Mouse (Mus musculus): ENCODE data around the gene Man2a2. TPM values are rescaled to one million over a fixed set of nuclear protein-coding genes. Genes with fewer than 3 reads are reported as not detected.

Gene Man2a2
- polyA plus RNA-seq (2012; rRNA removed): 167 and 188 TPM in 2 replicates

DNA sequence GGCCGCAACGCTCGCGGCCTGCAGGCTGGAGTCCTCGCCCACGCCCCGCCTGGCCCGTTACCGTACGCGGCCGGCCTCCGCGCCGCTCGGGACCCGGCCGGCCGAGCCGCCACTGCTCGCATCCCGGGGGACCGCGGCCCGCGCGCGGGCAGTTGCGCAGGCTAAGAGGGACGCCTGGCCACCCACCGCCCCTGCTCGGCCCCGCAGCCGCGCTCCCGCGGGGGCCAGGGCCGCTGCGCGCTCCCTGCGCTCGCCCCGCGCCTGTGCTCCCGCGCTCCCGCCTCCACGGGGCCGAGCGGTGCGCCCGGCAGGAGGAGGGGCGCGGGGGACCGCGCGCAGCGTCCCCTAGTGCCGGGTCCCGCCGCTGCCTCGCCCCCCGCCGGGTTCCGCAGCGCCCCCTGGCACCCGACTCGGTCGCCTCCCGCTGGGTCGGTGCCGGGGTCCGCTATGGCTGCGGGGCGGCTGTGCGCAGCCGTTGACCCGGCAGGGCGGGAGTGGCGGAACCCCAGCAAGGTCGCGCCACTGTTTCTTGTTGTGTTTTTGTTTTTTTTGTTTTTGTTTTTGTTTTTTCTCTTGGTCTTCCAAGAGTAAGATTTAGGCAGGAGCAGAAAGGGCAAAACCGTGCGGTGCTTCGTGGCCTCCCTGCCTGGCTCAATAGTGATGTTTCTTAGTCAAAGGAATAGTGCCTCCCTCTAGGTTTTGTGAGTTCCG is at the start of gene Man2a2:
Gene Man2a2, minus strand, starts transcription at position 335 of the 711 bp plus-strand sequence.
- H3K4me3 ChIP-seq (replicated peaks; ENCODE audit: insufficient read depth, low read depth, low read length): peak within 1 kb of the TSS; percentile 87
- DNase-seq: peak; percentile 75 to 80
- H3K4me1 ChIP-seq (ENCODE audit: control insufficient read depth, insufficient read depth, low read length): peaks cover 26% of the 10 kb centered on the region
- WGBS: under 1% methylated on average over 75 of the region's 86 CpGs
- TF ChIP-seq CTCF (IDR thresholded peaks at IDR 0.05; ENCODE audit: borderline replicate concordance, insufficient read depth, low read depth, low read length): peak; percentile 38; the same call in 1 of the 2 replicates
- peak; percentile 45; the same call in 1 of the 2 replicates for TF ChIP-seq POLR2A (IDR thresholded peaks at IDR 0.05; ENCODE audit: borderline replicate concordance, insufficient read depth, low read length)
- no peaks in the 10 kb centered on the region for H3K27me3 ChIP-seq (ENCODE audit: control insufficient read depth, insufficient read depth, low read length)
- H3K27ac ChIP-seq (ENCODE audit: insufficient read depth, low read length): peak within 1 kb of the TSS; percentile 98

DNA sequence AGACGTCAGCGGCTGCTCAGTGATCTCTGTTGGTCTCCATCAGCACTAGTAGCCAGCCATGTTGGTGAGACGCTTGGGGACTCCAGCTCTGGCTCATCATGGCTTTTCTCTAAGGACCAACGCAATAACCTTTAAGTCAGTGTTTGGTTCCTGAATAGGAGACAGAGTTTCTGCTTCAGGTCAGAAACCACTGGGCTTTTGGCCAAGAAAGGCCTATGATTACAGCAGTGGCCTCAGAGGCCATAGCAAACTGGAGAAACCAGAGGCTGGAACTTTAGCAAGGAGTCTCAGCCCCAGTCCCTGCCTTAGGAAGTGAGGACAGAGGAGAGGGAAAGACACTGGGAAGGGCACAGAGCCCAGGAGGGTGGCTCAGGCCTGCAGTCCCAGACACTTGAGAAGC is 49.4 kb upstream of the Man2a2 start:
- H3K4me3 ChIP-seq (replicated peaks; ENCODE audit: insufficient read depth, low read depth, low read length): no peak overlapping the region
- no peak for DNase-seq
- H3K4me1 ChIP-seq (ENCODE audit: control insufficient read depth, insufficient read depth, low read length): no peaks in the 10 kb centered on the region
- 90% methylated on average over 4 of the region's 4 CpGs for WGBS
- no peak for TF ChIP-seq CTCF (IDR thresholded peaks at IDR 0.05; ENCODE audit: borderline replicate concordance, insufficient read depth, low read depth, low read length)
- TF ChIP-seq POLR2A (IDR thresholded peaks at IDR 0.05; ENCODE audit: borderline replicate concordance, insufficient read depth, low read length): no peak
- no peak overlapping the region for H3K27ac ChIP-seq (ENCODE audit: insufficient read depth, low read length)
- no peaks in the 10 kb centered on the region for H3K27me3 ChIP-seq (ENCODE audit: control insufficient read depth, insufficient read depth, low read length)

DNA sequence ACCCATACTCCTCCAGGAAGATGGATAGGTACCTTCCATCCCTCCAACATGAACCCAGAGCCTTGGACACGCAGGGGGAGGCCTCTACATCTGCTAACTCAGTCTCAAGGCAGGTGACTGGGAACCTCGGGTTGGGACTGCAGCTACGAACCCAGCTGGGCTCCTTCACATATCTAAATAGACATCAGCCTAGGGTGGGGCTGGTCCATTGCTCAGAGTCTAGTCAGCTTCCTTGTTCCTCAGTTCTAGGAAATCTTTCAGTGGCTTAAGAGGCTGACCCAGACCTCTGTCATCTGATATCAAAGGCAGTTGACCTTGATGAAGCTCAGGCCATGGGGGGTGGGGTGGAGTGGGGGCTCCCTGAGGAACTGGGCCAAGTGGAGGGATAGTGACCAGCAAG is 48.1 kb upstream of the Man2a2 start:
- TF ChIP-seq POLR2A (IDR thresholded peaks at IDR 0.05; ENCODE audit: borderline replicate concordance, insufficient read depth, low read length) (no peak), CTCF (IDR thresholded peaks at IDR 0.05; ENCODE audit: borderline replicate concordance, insufficient read depth, low read depth, low read length) (no peak)
- no peaks in the 10 kb centered on the region for H3K27me3 ChIP-seq (ENCODE audit: control insufficient read depth, insufficient read depth, low read length)
- 86% methylated on average over 3 of the region's 3 CpGs for WGBS
- H3K4me3 ChIP-seq (replicated peaks; ENCODE audit: insufficient read depth, low read depth, low read length): no peak overlapping the region
- H3K4me1 ChIP-seq (ENCODE audit: control insufficient read depth, insufficient read depth, low read length): no peaks in the 10 kb centered on the region
- no peak overlapping the region for H3K27ac ChIP-seq (ENCODE audit: insufficient read depth, low read length)
- DNase-seq: no peak

DNA sequence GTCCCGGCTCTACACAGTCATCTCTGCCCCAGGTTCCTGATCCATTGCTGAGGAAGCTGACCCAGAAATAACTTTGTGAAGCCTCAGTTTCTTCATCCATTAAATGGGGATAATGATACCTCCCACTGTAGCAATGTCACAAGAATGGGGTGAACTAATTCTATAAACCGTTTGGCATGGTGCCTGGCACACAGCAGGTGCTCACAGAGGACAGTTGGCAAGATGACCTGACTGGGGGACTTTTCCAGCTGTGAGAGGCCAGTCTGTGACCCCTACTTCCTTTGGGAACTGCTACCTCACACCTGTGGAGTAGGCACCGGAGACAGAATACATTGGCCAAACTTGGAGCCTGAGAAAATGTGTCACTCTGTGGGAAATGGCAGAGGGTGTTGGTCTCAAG is 46.9 kb upstream of the Man2a2 start:
- no peak for DNase-seq
- Histone ChIP-seq H3K4me3 (replicated peaks; ENCODE audit: insufficient read depth, low read depth, low read length) (no peak overlapping the region), H3K4me1 (ENCODE audit: control insufficient read depth, insufficient read depth, low read length) (no peaks in the 10 kb centered on the region), H3K27me3 (ENCODE audit: control insufficient read depth, insufficient read depth, low read length) (no peaks in the 10 kb centered on the region), H3K27ac (ENCODE audit: insufficient read depth, low read length) (no peak overlapping the region)
- TF ChIP-seq POLR2A (IDR thresholded peaks at IDR 0.05; ENCODE audit: borderline replicate concordance, insufficient read depth, low read length): no peak
- 52% methylated on average over 3 of the region's 3 CpGs for WGBS

DNA sequence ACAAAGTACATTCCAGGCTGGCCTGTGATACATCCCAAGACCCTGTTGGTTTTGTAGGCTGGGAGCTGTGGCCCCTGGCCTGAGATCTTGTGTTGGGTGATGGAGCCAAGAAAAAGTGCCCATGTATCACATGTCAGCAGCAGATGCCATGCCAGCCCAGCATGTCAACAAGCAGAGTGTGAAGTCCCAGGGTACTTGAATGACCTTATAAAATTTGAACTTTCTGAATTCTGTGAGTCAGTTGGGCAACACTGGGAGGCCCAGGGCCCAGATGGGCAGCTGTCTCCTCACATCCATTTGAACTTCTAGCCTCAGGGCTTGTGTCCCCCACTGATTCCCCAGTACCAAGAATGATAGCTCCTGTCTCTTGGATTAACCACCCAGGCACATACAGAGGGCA is 46.4 kb upstream of the Man2a2 start:
- H3K4me1 ChIP-seq (ENCODE audit: control insufficient read depth, insufficient read depth, low read length): no peaks in the 10 kb centered on the region
- H3K27me3 ChIP-seq (ENCODE audit: control insufficient read depth, insufficient read depth, low read length): no peaks in the 10 kb centered on the region
- DNase-seq: no peak
- no peak overlapping the region for H3K4me3 ChIP-seq (replicated peaks; ENCODE audit: insufficient read depth, low read depth, low read length)
- no peak overlapping the region for H3K27ac ChIP-seq (ENCODE audit: insufficient read depth, low read length)
- no peak for TF ChIP-seq POLR2A (IDR thresholded peaks at IDR 0.05; ENCODE audit: borderline replicate concordance, insufficient read depth, low read length)
- no peak for TF ChIP-seq CTCF (IDR thresholded peaks at IDR 0.05; ENCODE audit: borderline replicate concordance, insufficient read depth, low read depth, low read length)

DNA sequence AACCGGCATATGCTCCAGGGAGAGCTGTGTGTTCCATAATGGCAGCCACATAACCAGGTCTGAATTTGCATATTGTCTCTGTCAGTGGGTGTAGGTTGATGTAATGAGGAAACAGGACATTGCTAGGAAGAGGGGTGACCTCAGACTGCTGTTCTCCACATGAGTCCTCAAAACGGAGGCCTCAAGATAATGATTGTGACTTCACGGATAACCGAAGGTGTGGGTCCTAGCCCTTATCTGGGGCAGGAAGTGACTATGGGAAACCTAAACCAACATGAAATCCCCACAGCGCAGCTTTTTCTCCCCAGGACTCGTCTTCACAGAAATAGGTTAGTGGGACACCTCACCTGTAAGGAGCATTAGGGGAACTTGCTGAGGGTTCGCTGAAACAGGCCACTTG is 45.8 kb upstream of the Man2a2 start:
- WGBS: 92% methylated on average over 7 of the region's 7 CpGs
- TF ChIP-seq POLR2A (IDR thresholded peaks at IDR 0.05; ENCODE audit: borderline replicate concordance, insufficient read depth, low read length) (no peak), CTCF (IDR thresholded peaks at IDR 0.05; ENCODE audit: borderline replicate concordance, insufficient read depth, low read depth, low read length) (no peak)
- H3K4me1 ChIP-seq (ENCODE audit: control insufficient read depth, insufficient read depth, low read length): no peaks in the 10 kb centered on the region
- H3K4me3 ChIP-seq (replicated peaks; ENCODE audit: insufficient read depth, low read depth, low read length): no peak overlapping the region
- no peak overlapping the region for H3K27ac ChIP-seq (ENCODE audit: insufficient read depth, low read length)
- no peaks in the 10 kb centered on the region for H3K27me3 ChIP-seq (ENCODE audit: control insufficient read depth, insufficient read depth, low read length)
- no peak for DNase-seq

DNA sequence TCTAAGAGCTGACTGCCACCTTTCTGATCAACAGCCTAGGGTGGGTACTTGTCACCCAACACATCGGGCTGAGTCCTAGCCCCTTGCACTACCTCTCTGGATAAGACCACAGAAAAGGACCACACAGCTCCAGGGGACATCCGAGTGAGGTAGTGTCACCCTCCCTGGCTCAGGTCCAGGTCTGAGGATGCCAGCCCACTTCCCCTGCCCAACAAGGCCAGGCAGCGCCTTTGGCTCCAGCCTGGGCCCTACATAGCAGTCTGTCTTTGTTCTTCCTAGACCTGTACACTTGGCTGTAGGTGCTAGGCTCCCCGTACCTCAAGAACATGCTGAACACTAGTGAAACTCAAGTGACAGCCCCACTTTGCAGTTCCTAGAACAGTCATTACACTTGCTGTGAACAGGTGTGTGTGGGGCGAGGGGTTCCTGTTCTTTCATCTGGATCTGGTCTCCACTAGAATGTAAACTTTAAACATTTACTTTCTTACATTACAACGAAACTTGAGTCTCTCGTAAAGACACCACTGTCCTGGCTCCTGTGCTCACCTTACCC is 43.2 kb upstream of the Man2a2 start:
- no peak overlapping the region for H3K27ac ChIP-seq (ENCODE audit: insufficient read depth, low read length)
- no peaks in the 10 kb centered on the region for H3K4me1 ChIP-seq (ENCODE audit: control insufficient read depth, insufficient read depth, low read length)
- TF ChIP-seq CTCF (IDR thresholded peaks at IDR 0.05; ENCODE audit: borderline replicate concordance, insufficient read depth, low read depth, low read length) (no peak), POLR2A (IDR thresholded peaks at IDR 0.05; ENCODE audit: borderline replicate concordance, insufficient read depth, low read length) (no peak)
- WGBS: 75% methylated on average over 7 of the region's 7 CpGs
- H3K4me3 ChIP-seq (replicated peaks; ENCODE audit: insufficient read depth, low read depth, low read length): no peak overlapping the region
- no peak for DNase-seq
- no peaks in the 10 kb centered on the region for H3K27me3 ChIP-seq (ENCODE audit: control insufficient read depth, insufficient read depth, low read length)

Measured in cerebellum, adult 2 months (tissue).